ENCODE assay signal across 15 mouse cellular contexts in genomic region chr2:13768524-13768923, GRCm38 (mm10). TPM values are rescaled to one million over a fixed set of nuclear protein-coding genes. Genes with fewer than 3 reads are reported as not detected.
"Had no signal": no experiment of that assay in that cellular context is flagged by ENCODE, and none has a peak within 500 bp of the region (broad histone marks: within the 10 kb centered on the region; RNA-seq: fewer than 3 reads in every experiment).

No protein-coding gene starts in this region.

- H3K4me1 ChIP-seq: liver, embryonic 15.5 days; megakaryocyte, embryonic 14.5 days; midbrain, embryonic 13.5 days; midbrain, embryonic 15.5 days; neural tube, embryonic 12.5 days had no signal

- DNase-seq: liver, postnatal 0 days; lung, adult 2 months; lung, postnatal 10 days; lung, postnatal 36 days; right cerebral cortex, postnatal 14 days; thymus, adult 18-20 months; thymus, postnatal 14 days; thymus, postnatal 36 days had no signal

- H3K27me3 ChIP-seq: liver, embryonic 15.5 days; midbrain, embryonic 13.5 days; midbrain, embryonic 15.5 days; neural tube, embryonic 12.5 days had no signal

- H3K4me2 ChIP-seq: liver, embryonic 15.5 days; midbrain, embryonic 11.5 days; midbrain, embryonic 13.5 days; midbrain, embryonic 15.5 days; neural tube, embryonic 12.5 days had no signal

- H3K9me3 ChIP-seq: liver, embryonic 15.5 days; megakaryocyte, embryonic 14.5 days; midbrain, embryonic 13.5 days; midbrain, embryonic 15.5 days; neural tube, embryonic 12.5 days had no signal

- H3K27ac ChIP-seq: liver, embryonic 15.5 days; macrophage; midbrain, embryonic 13.5 days; midbrain, embryonic 15.5 days; neural tube, embryonic 12.5 days had no signal

- H3K36me3 ChIP-seq: liver, embryonic 15.5 days; midbrain, embryonic 13.5 days; midbrain, embryonic 15.5 days; neural tube, embryonic 12.5 days had no signal

- H3K4me3 ChIP-seq: liver, embryonic 15.5 days; megakaryocyte, embryonic 14.5 days; midbrain, embryonic 13.5 days; midbrain, embryonic 15.5 days; neural tube, embryonic 12.5 days had no signal

- ATAC-seq: liver, postnatal 0 days; midbrain, embryonic 13.5 days; midbrain, embryonic 15.5 days had no signal

- H3K9ac ChIP-seq: liver, embryonic 15.5 days; liver, postnatal 0 days; midbrain, embryonic 13.5 days; midbrain, embryonic 15.5 days; neural tube, embryonic 12.5 days had no signal

RNA-seq across cellular contexts. Expression of gene St8sia6, which starts 25.3 kb away (rescaled TPM):
- polyA plus RNA-seq: liver, embryonic 15.5 days had no signal
